Mouse (Mus musculus): ENCODE measurements around the gene Copz1. TPM values are rescaled to one million over a fixed set of nuclear protein-coding genes. Genes with fewer than 3 reads are reported as not detected.

Copz1 gene
- 163 and 178 TPM in 2 replicates for polyA plus RNA-seq (2015; fragmentation: Nextera tagmentation; extraction: Ambion mirVana)

DNA sequence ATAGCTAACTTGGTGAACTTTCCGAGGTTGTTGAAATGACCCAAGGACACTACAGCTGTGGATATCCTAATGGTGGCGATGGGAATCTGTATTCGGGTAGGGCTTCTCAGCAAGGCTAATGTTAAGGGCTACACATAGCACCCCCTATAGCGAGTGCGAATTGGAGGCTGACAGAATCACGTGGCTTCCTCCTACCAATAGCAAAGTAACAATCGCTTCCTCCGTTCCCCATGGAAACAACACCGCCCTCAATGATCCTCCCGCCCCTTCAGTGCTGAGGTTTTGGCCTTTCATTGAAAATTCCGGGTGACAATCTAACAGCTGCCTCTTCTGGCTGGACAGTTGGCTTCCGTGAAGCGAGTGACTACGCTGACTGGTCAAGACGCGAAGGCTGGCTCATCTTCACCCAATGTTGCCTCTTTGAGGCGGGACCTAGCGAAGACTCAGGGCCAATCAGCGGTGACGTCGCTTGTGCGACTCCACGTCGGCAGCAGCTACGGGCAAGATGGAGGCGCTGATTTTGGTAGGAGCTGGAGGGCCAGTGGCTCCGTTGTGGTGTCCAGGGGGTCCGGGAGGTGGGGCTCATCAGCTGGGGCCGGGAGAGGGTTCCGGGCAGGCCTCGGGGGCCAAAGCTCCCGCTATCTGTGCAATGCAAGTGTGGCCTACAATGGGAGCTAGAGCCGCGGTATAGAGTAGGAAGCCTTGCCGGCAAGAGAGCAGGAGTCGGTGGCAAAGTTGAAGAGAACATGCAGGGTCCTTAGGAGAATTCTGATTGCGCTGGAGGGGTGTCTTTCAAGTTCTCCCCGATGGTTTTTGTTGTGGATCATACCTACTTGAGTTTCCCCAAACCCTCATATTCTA is at the start of gene Copz1:
Gene Copz1, plus strand, starts transcription at position 296 of the 861 bp plus-strand sequence.
- H3K36me3 ChIP-seq, result no peaks in the 10 kb centered on the region
- peak within 1 kb of the TSS; percentile 78 for H3K4me2 ChIP-seq
- no peaks in the 10 kb centered on the region for H3K9me3 ChIP-seq
- peak within 1 kb of the TSS; percentile 76 for H3K4me3 ChIP-seq
- peak; percentile 98 for ATAC-seq (ENCODE audit: extremely low read depth, insufficient number of reproducible peaks, low FRiP score, low TSS enrichment)
- H3K4me1 ChIP-seq, result peaks cover 19% of the 10 kb centered on the region
- WGBS, result under 1% methylated on average over 38 of the region's 38 CpGs
- peak within 1 kb of the TSS; percentile 92 for H3K9ac ChIP-seq
- peak within 1 kb of the TSS; percentile 51 for H3K27ac ChIP-seq (replicated peaks)
- no peaks in the 10 kb centered on the region for H3K27me3 ChIP-seq (replicated peaks)

DNA sequence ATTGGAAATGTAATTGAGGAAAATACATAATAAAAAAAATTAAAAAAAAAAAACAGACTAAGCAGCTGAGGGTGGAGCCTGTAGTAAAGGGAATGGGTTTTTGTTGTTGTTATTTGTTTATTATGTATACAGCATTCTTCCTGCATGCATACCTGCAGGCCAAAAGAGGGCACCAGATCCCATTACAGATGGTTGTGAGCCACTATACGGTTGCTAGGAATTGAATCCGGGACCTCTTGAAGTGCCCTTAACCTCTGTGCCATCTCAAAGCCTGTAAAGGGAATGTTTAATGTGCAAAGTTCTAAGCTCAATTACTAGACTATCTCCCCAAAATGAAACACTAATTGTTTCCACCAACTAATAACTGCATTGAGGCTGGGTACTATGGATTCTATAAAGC is 48.4 kb upstream of the Copz1 start:
- Histone ChIP-seq H3K4me1 (peaks cover 39% of the 10 kb centered on the region), H3K27me3 (replicated peaks) (no peaks in the 10 kb centered on the region), H3K36me3 (peaks cover 13% of the 10 kb centered on the region), H3K4me3 (no peak overlapping the region), H3K4me2 (no peak overlapping the region), H3K9ac (no peak overlapping the region), H3K27ac (replicated peaks) (no peak overlapping the region), H3K9me3 (no peaks in the 10 kb centered on the region)
- ATAC-seq (ENCODE audit: extremely low read depth, insufficient number of reproducible peaks, low FRiP score, low TSS enrichment), result no peak
- 89% methylated on average over 2 of the region's 2 CpGs for WGBS

- Histone ChIP-seq H3K36me3 (peaks cover 13% of the 10 kb centered on the region), H3K4me1 (peaks cover 30% of the 10 kb centered on the region), H3K9me3 (no peaks in the 10 kb centered on the region), H3K4me3 (no peak overlapping the region), H3K27ac (replicated peaks) (no peak overlapping the region), H3K9ac (no peak overlapping the region), H3K27me3 (replicated peaks) (no peaks in the 10 kb centered on the region), H3K4me2 (no peak overlapping the region)
- ATAC-seq (ENCODE audit: extremely low read depth, insufficient number of reproducible peaks, low FRiP score, low TSS enrichment), result no peak
- WGBS, result 82% methylated on average over 3 of the region's 3 CpGs
These were observed 45.5 kb upstream of the Copz1 start for GRCm38 (mm10) chr15:103227022-103227421.

- H3K4me1 ChIP-seq, result peaks cover 34% of the 10 kb centered on the region
- H3K9ac ChIP-seq, result no peak overlapping the region
- no peak for ATAC-seq (ENCODE audit: extremely low read depth, insufficient number of reproducible peaks, low FRiP score, low TSS enrichment)
- WGBS, result 69% methylated on average over 2 of the region's 2 CpGs
- no peaks in the 10 kb centered on the region for H3K9me3 ChIP-seq
- H3K4me2 ChIP-seq, result no peak overlapping the region
- no peak overlapping the region for H3K4me3 ChIP-seq
- H3K27me3 ChIP-seq (replicated peaks), result no peaks in the 10 kb centered on the region
- no peak overlapping the region for H3K27ac ChIP-seq (replicated peaks)
- peaks cover 10% of the 10 kb centered on the region for H3K36me3 ChIP-seq
These were observed 44.9 kb upstream of the Copz1 start for GRCm38 (mm10) chr15:103227572-103227971.

DNA sequence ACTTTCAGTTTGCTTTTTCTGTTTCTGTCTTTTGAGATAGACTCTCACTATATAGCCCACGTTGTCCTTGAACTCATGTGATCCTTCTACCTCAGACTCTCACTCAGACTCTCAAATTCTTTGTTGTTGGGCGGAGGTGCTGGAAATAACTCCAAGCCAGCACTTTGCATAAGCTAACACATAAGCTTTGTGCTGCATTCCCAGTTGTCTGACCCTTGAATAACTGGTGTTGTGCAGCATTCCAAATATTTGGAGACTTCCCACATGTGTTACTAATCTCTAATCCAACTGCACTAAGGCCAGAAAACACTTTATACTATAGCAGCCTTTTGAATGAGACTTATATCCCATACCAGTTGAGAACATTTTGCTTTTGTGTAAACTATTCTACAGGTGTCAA is 43.6 kb upstream of the Copz1 start:
- Histone ChIP-seq H3K4me3 (no peak overlapping the region), H3K4me2 (no peak overlapping the region), H3K36me3 (peaks cover 10% of the 10 kb centered on the region), H3K9me3 (no peaks in the 10 kb centered on the region), H3K9ac (no peak overlapping the region), H3K27ac (replicated peaks) (peak overlapping the region; percentile 49), H3K27me3 (replicated peaks) (no peaks in the 10 kb centered on the region), H3K4me1 (peaks cover 43% of the 10 kb centered on the region)
- ATAC-seq (ENCODE audit: extremely low read depth, insufficient number of reproducible peaks, low FRiP score, low TSS enrichment), result no peak
- WGBS, result 41% methylated on average over 2 of the region's 2 CpGs

DNA sequence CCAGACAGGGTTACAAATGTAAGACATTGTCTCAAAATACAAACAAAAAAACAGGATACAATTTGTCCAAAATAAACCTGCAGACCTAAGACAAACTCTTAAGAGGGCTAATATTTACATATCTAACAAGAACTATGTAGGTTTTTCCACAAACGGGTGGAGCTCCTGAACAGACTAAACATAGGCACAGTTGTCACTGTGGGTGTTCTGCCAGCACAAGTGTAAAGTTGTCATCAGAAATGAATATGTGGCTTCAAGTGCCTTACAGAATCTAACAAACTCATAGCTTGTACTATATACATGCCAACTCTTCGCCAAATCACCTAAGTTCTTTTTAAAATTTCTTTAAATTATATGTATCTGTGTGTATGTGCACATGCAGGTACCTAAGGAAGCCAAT is 39.4 kb upstream of the Copz1 start:
- Histone ChIP-seq H3K27ac (replicated peaks) (0 out of 2 replicates have a peak overlapping the region, but pooled peaks have one; percentile 12), H3K27me3 (replicated peaks) (no peaks in the 10 kb centered on the region), H3K9me3 (no peaks in the 10 kb centered on the region), H3K4me2 (no peak overlapping the region), H3K9ac (no peak overlapping the region), H3K4me3 (no peak overlapping the region), H3K36me3 (peaks cover 23% of the 10 kb centered on the region), H3K4me1 (peaks cover 40% of the 10 kb centered on the region)
- 75% methylated on average over 2 of the region's 2 CpGs for WGBS
- no peak for ATAC-seq (ENCODE audit: extremely low read depth, insufficient number of reproducible peaks, low FRiP score, low TSS enrichment)

DNA sequence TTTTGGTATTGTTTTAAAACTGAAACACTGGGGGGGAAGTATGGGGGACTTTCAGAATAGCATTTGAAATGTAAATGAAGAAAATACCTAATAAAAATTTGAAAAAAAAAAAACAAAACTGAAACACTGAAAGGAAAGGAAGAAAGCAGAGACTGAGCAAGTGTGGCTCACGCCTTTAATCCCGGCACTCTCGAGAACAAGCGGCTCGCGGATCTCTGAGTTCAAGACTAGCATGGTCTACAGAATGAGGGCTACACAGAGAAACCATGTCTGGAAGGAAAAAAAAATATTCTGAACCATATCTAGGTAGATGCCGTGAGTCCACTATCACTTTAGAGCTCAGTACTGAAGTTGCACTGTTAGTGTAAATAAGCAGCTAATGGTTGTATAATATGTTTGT is 35.2 kb upstream of the Copz1 start:
- 87% methylated on average over 7 of the region's 7 CpGs for WGBS
- Histone ChIP-seq H3K4me3 (no peak overlapping the region), H3K9me3 (no peaks in the 10 kb centered on the region), H3K27me3 (replicated peaks) (no peaks in the 10 kb centered on the region), H3K36me3 (peaks cover 36% of the 10 kb centered on the region), H3K4me2 (peak overlapping the region; percentile 89), H3K4me1 (peaks cover 37% of the 10 kb centered on the region), H3K27ac (replicated peaks) (no peak overlapping the region), H3K9ac (no peak overlapping the region)
- no peak for ATAC-seq (ENCODE audit: extremely low read depth, insufficient number of reproducible peaks, low FRiP score, low TSS enrichment)

GRCm38 (mm10) chr15:103239130-103239684 is 33.3 kb upstream of the Copz1 start:
- WGBS, result under 1% methylated on average over 26 of the region's 26 CpGs
- Histone ChIP-seq H3K4me1 (peaks cover 45% of the 10 kb centered on the region), H3K27me3 (replicated peaks) (no peaks in the 10 kb centered on the region), H3K27ac (replicated peaks) (peak overlapping the region; percentile 96), H3K9ac (peak overlapping the region; percentile 94), H3K9me3 (no peaks in the 10 kb centered on the region), H3K4me3 (peak overlapping the region; percentile 80), H3K4me2 (peak overlapping the region; percentile 89), H3K36me3 (peaks cover 52% of the 10 kb centered on the region)
- ATAC-seq (ENCODE audit: extremely low read depth, insufficient number of reproducible peaks, low FRiP score, low TSS enrichment), result peak; percentile 77

DNA sequence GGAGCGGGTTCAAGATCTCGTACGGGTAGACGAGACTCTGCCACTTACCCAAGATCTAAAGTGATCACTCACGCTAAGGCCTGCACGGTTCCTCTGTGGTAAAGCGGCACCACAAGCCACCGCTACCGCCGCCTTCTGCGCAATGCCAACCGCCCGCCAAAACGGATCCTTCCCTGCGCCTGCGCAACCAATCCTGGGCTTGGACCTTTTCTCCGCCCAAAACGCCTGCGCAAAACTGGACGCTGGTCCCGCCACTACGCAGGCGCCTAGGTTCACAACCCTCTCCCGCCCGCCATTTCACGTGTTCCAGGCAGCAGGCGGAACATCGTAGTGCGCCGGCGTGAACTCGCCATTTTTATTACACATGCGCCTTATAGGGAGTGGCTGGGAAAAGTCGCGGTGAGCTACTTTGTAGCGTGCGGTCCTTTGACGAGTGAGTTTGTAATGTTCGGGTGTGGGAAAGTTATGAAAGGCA is 32.8 kb upstream of the Copz1 start, which contains the start of gene Cbx5:
Gene Cbx5, minus strand, starts transcription at position 132 of the 475 bp plus-strand sequence.
- WGBS, result under 1% methylated on average over 39 of the region's 39 CpGs

GRCm38 (mm10) chr15:103240160-103241028 is 32.1 kb upstream of the Copz1 start, which contains the start of gene Hnrnpa1:
Hnrnpa1 (plus strand) TSS chr15:103240432.
- H3K36me3 ChIP-seq, result peaks cover 48% of the 10 kb centered on the region
- ATAC-seq (ENCODE audit: extremely low read depth, insufficient number of reproducible peaks, low FRiP score, low TSS enrichment), result peak; percentile 86
- peak within 1 kb of the TSS; percentile 80 for H3K4me3 ChIP-seq
- H3K9ac ChIP-seq, result peak within 1 kb of the TSS; percentile 94
- WGBS, result under 1% methylated on average over 47 of the region's 47 CpGs
- peak within 1 kb of the TSS; percentile 96 for H3K27ac ChIP-seq (replicated peaks)
- no peaks in the 10 kb centered on the region for H3K9me3 ChIP-seq
- no peaks in the 10 kb centered on the region for H3K27me3 ChIP-seq (replicated peaks)
- H3K4me1 ChIP-seq, result peaks cover 52% of the 10 kb centered on the region
- H3K4me2 ChIP-seq, result peak within 1 kb of the TSS; percentile 89

More for the DNA sequence above, 32.8 kb upstream of the Copz1 start, which contains the start of gene Cbx5:
- H3K9me3 ChIP-seq, result no peaks in the 10 kb centered on the region
- H3K27me3 ChIP-seq (replicated peaks), result no peaks in the 10 kb centered on the region
- H3K4me1 ChIP-seq, result peaks cover 45% of the 10 kb centered on the region
- H3K4me3 ChIP-seq, result peak within 1 kb of the TSS; percentile 80
- H3K4me2 ChIP-seq, result peak within 1 kb of the TSS; percentile 89
- peak within 1 kb of the TSS; percentile 94 for H3K9ac ChIP-seq
- H3K36me3 ChIP-seq, result peaks cover 48% of the 10 kb centered on the region
- ATAC-seq (ENCODE audit: extremely low read depth, insufficient number of reproducible peaks, low FRiP score, low TSS enrichment), result peak; percentile 86
- H3K27ac ChIP-seq (replicated peaks), result peak within 1 kb of the TSS; percentile 96
